Mouse (Mus musculus) embryo, embryonic 10 days (tissue): ENCODE measurements at regions not wholly inside any gene's neighbourhood (a gene's known extent, or its start where the extent isn't known, plus 50 kb on each side); places are given as distances from the start of the nearest gene placed in this dataset.

Experiments
- DNase-seq: peaks from one replicate; pipeline ENCODE4 v3.0.0-alpha.2; 2015; ENCODE audit warnings: low spot score

- DNase-seq = no peak
These were observed 846.7 kb downstream of the Synb start for GRCm38 (mm10) chr14:68447240-68447923.

DNA sequence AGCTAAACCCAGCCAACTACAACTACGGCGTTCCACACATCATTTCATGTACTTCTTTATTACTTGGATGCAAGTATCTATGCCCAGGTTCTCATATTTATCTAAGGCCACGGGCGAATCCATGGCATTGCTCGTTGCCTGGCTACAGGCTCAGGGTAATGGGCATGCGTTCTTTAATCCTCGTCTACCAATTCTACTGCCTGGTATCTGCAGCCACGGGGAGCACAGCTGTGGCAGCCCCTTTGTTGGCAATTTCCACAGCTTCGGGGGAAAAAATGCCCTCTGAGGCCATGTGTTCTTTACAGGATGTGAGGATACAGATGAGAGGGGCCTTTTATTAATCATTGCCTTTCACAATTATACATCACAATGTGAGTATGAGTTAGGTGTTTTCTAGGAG is 860.8 kb downstream of the Synb start:
- DNase-seq = no peak

- DNase-seq = no peak
These were observed 862.0 kb downstream of the Synb start for GRCm38 (mm10) chr14:68432111-68432510.

GRCm38 (mm10) chr14:68427235-68427634 is 866.9 kb downstream of the Synb start:
- DNase-seq = no peak

GRCm38 (mm10) chr14:68392440-68392839 is 901.7 kb downstream of the Synb start:
- DNase-seq = no peak

DNA sequence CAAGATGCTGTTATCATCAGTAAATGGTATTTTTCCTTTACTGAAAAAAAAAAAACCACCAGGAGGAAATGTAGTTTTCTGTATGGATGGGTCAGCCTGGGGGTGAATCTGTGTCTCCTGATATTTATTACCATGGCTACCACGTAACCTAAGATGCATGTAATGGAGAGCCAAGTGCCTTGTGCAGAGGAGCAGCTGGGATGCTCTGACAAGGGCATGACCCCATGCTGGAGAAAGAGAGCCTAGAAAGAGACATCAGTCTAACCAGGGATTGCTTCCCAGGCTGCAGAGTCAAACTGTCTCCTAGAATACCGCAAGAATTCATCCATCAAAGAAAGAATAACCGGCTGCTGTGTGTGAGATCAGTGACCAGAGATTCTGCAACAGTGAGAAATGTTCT is 902.2 kb downstream of the Synb start:
- peak; percentile 81 for DNase-seq

GRCm38 (mm10) chr14:68381741-68382140 is 912.4 kb downstream of the Synb start:
- DNase-seq = no peak

DNA sequence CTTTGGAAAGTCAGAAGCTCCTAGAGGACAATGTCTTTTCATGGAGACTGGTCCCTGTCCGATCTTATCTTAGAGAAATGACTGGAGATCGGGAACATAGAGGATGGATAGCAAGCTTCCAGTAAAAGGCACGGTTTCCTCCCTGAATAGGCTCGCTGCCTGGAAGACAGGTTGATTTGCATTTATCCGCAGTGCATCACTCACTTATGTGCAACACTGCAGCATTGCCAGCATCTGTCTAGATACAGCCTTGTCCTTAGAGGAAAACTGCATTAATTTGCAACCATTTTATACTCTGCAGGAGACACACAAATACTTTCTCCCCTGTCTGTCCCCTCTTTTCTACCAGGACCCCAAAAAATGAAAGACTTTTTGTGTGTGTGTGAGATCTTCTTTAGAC is 926.4 kb downstream of the Synb start:
- DNase-seq = no peak

GRCm38 (mm10) chr14:68363892-68364291 is 930.2 kb downstream of the Synb start:
- no peak for DNase-seq

- DNase-seq = no peak
These were observed 932.1 kb downstream of the Synb start for GRCm38 (mm10) chr14:68361998-68362397.

DNA sequence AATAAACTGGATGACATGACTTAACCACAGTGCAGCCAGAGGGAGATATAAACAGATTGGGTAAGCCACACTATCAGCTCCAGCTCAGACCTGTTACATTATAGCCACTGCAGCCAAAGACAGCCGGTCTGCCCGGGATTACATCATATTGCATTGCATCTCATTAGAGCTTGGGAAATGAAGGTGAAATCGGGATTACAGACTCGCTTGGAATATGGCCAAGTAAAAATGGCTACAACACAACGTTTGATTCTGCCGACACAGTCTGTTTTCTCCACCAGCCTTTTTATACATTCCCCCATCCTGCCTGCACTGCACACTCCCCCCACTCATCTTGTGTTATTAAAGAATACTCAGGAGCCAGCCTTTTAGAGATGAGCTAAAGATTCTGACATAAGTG is 932.6 kb downstream of the Synb start:
- no peak for DNase-seq

- DNase-seq = no peak
These were observed 937.7 kb downstream of the Synb start for GRCm38 (mm10) chr14:68356396-68356795.

DNA sequence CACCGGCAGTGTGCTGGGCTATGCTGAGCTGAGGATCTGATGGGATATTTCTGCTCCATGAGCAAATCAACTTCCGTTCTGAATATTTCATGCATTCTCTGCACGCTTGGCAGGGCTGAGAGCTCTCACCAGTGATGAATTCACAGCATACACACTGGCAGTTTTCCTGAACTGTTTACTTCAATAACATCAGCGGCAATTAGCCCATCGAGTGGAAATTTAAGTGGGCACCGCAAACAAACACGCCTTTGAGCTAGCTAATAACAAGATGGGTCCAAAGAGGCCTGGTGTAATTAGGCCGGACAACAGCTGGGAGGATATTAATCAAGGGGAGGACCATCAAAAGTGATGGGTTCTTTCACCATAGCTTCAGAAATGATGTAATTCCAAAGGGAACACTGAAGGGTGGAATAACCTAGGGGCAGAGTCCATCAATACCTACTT is 938.6 kb downstream of the Synb start:
- no peak for DNase-seq

DNA sequence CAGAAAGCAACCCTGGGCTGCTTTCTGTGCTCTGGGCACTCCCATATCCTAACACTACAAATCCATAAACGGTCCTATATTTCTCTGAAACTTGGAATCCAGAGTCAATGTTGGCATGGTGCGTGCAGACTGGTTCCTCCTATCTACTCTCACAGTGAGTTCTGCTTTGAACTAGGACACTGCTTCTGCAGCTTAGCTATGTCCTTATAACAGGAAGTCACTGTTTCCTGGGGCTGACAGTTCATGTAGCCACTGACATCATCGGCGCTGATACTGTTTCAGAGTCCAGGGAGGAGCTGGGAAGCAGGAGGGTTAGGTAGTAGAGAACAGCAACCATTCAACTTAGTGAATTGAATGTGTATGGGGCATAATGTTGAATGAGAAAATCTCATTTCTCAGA is 948.6 kb downstream of the Synb start:
- DNase-seq = peak; percentile 23

- no peak for DNase-seq
These were observed 949.4 kb downstream of the Synb start for GRCm38 (mm10) chr14:68344715-68345114.

GRCm38 (mm10) chr14:68338440-68338839 is 955.7 kb downstream of the Synb start:
- peak; percentile 34 for DNase-seq

DNA sequence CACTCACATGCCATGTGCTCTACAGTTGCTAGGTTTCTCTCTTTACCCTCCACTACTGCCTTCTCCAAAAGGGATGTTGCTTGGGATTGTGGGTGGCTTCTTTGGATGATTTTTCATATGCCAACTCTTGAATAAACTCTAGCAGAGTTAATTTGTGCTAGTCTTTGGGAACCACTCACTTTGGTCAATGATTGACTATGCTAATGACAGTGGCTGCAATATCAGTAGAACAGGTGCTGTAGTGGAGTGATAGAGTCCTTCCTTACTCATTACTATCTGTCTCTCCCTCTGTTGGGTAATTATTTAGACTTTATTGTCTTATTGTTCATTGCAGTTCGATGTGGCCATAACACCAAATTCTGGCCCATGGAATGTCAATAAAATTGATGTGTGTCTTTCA is 969.0 kb downstream of the Synb start:
- DNase-seq = no peak

DNA sequence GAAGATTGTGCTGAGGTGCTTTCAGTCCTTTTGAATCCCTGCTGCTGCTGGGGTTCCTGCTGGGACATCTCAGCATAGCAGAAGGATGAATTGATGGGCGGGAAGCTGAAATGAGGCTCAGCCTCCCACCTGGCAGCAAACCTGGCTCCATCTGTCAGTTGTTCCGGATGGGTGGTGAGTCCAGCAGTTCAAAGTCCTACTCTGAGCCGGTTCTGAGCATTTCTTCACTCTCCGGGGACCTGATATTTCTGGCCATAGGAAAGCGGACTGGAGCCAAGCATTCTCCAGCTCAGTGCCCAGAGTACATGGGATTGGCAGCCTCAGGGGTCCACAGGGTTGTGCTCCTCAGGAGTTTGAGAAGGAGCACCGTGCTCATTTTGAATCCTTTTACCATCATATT is 971.1 kb downstream of the Synb start:
- no peak for DNase-seq

DNA sequence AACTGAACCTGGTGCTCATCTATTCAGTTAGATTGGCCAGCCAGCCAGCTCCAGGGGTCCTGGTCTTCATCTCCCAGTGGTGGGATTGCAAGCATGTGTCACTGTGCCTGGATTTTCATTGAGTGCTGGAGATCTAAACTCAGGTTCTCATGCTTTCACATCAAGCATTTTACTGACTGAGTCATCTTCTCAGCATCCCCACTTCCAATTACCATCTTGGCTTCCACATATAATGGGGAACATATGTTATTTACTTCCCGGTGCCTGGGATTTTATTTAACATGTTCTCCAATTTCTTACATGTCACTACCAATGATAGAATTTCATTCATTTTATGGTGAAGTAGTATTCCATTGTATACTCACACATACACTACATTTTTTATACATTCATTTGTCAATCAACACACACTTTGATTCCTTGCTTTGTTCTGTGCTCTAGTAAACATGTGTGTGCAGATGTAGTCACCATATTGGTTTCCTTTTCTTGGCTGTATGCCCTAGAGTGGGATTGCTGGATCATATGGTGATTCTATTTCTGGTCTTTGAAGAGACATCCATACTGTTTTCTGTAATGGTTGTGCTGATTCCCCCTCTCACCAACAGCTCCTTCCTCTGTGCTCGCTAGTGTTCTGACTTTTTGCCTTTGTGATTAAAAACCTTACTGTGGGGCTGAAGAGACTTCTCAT is 986.0 kb downstream of the Synb start:
- DNase-seq = no peak

- no peak for DNase-seq
These were observed 988.9 kb downstream of the Synb start for GRCm38 (mm10) chr14:68305166-68305565.

GRCm38 (mm10) chr14:68301710-68302109 is 992.4 kb downstream of the Synb start:
- DNase-seq = peak; percentile 23

DNA sequence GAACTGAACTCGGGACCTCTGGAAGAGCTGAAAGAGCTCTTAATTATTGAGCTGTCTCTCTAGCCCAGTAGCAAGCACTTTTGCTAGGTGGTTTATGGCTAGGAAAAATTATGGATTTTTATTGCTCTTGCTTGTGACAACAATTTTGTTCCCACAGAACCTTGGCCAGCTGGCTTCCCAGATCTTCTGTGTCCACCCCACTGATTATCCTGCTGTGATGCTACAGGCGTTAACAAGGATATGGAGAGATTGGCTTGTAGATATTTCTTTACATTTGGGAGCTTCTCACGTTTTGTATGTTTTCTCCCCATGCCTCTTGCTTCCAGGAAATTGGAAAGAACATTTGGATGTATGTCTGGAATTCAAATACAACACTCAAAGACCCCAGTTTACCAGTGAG is 1008.6 kb downstream of the Synb start:
- DNase-seq = no peak

DNA sequence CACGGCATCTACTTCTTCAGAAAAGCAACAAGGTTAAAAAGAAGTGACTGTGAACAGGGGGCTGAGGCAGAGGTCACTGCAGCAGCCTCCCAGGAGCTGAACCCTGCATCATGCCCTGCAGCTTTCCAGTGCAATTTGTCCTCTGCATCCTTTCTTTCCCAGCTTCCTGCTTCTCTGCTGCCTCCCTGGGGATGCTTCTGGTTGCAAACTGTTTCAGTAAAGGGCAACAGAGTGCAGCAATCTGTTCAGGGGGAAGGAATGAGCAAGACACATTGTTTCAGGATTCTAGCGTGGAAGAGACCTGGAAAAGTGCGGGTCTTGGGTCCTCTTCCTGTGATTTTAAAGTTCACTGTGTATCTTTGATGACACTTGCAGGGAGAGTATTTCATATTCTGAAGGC is 1032.7 kb downstream of the Synb start:
- DNase-seq = no peak

DNA sequence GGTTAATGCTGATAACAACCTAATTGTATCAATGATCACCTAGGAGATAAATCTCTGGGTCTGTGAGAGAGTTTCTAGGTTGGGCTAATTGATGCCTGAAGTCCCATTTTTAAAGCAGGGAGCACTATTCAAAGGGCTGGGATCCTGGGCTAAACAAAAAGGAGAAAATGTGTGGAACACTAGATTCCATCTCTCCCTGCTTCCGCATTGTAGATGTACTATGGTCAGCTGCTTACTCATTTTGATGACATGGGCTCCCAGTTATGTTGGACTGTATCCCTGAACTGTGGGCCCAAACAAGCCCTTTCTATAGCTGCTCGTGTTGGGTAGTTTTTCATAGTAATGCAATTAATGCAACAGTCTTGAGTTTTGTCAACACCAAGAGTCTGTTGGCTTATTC is 1047.1 kb downstream of the Synb start:
- DNase-seq = no peak
